Mouse (Mus musculus) bone marrow macrophage, adult 2 months (primary cell): ENCODE data around the gene Olfr1383.

Experiments used
- CTCF ChIP-seq: IDR thresholded peaks from 2 replicates; pipeline ENCODE4 v1.5.1; 2012; ENCODE audit warnings: low read depth, mild to moderate bottlenecking, low read length, moderate library complexity
- POLR2A ChIP-seq: IDR thresholded peaks from 2 replicates; pipeline ENCODE4 v1.6.1; 2012; ENCODE audit warnings: mild to moderate bottlenecking, low read depth, low read length, borderline replicate concordance

GRCm38 (mm10) chr11:49532761-49533160, 13.3 kb downstream of the Olfr1383 start:
- TF ChIP-seq CTCF (no peak), POLR2A (no peak)
